Mouse (Mus musculus) cerebral cortex, adult 2 months (tissue): Measurements from ENCODE around the gene Atad1.

Source experiments
- WGBS: fragments of 180-500 bp; shearing (Covaris S2); methylation state at CpG from one replicate; pipeline ENCODE4 v1.1.7; 2018; 5-methylcytosine and 5-hydroxymethylcytosine counted together

The Atad1 gene

DNA sequence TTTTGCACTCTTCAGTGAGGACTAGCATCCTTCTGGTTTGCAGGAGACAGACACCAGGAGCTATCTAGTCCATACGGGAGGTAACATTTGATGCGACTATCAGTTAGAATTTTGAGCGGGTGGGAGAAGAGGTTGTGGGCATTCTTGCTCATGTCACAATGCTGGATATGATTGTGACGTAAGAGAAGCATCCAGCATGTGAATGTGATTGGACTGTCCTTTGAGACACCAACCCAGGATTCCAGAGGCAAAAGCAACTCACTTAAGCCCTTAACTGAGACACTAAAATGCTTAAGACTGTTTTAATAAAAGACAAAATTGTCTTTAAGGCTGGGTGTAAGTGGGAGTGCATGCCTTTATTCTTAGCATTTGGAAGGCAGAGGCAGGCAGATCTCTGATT is at the start of gene Atad1:
TSS of gene Atad1 (minus strand) at position 101 of the 400 bp plus-strand sequence.
- WGBS: 94% methylated on average over 4 of the region's 4 CpGs

GRCm38 (mm10) chr19:32788016-32788415 is 48.4 kb upstream of the Atad1 start:
- 76% methylated on average over 3 of the region's 3 CpGs for WGBS

- WGBS: 30% methylated on average over 4 of the region's 4 CpGs
These were observed 47.8 kb upstream of the Atad1 start for GRCm38 (mm10) chr19:32787388-32787787.

DNA sequence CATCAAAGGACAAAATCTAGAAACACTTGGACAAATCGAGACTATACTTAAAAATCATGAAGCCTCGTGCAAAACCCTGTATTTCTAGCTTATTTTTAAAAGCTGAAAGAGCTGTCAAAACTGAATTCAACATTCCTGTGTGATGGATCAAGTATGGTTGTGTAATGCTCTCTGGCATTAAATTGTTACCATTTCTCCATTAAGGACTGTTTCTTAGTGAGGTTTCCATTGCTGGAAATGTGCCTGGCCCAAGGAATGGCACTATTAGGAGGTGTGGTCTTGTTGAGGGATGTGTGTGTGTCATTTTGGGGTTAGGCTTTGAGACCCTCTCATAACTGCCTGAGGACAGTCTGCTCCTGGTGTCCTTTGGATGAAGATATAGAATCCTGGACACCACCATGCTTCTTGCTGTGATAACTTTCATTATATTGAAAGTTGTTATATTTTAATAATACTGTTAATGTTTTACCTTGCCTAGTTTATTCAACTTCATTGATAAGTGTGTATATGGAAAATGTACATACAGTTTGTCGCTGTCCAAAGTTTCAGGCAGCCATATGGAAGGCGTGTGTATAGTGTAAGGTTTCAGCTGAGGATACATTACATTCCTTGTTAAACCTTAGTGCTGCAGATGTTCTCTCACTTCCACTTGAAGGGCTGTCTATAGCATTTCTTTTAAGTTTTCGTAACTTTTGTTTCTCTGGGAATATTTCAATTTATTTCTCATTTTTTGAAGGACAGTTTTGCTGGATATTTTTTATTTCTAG is 41.9 kb upstream of the Atad1 start:
- 64% methylated on average over 5 of the region's 5 CpGs for WGBS

DNA sequence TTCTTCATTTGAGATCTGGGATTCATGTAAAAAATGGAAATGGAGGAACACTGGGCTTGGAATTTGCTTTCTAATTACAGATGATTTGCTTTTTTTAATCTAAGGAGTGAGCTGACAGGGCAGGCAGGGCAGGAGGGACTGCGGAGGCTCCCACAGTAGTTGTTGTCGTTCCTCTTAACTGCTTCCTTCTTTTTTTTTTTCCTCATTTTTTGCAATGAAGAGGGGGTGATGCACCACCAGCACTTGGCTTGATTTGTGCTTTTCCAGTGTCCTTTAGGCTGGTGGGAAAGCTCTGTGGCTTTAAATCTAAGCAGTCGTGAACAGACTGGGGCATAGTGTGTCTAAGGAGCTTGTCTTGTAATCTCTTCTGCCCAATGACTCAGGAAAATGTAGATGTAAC is 39.5 kb upstream of the Atad1 start:
- WGBS: 22% methylated on average over 3 of the region's 3 CpGs

GRCm38 (mm10) chr19:32778411-32778810 is 38.8 kb upstream of the Atad1 start:
- WGBS: 18% methylated on average over 2 of the region's 2 CpGs

DNA sequence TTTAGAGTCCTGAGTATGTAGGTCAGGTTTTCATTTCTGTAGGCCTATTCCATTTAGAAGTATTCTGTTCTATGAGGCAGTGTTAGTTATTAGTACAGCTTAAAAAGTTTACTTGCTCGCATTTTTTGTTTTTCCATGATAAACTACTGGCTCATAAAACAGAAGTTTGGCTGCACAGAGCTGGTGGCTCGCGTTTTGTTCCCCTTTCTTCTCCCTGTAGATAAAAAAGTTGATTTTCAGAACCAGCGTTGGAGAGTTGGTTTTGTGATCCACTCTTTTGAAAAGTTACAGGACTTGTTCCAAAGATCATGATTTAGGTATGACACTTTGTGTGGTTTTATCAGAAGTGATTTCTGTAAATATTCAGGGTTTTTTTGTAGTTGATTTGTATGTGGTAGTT is 22.9 kb upstream of the Atad1 start:
- WGBS: 20% methylated on average over 4 of the region's 4 CpGs

DNA sequence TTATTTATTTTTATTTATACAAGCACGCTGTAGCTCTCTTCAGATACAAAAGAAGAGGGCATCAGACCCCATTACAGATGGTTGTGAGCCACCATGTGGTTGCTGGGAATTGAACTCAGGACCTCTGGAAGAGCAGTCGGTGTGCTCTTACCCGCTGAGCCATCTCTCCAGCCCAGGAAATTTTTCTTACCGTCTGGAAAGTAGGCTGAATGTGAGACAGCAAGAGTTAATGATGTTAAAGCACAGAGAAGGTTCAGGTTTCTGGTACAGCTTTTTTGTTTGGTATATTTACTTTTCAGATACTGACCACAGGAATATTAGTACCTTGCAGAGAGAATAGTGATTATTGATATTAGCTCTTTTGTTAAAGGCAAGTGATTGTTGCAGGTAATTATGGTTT is 21.6 kb upstream of the Atad1 start:
- WGBS: 27% methylated on average over 4 of the region's 4 CpGs

DNA sequence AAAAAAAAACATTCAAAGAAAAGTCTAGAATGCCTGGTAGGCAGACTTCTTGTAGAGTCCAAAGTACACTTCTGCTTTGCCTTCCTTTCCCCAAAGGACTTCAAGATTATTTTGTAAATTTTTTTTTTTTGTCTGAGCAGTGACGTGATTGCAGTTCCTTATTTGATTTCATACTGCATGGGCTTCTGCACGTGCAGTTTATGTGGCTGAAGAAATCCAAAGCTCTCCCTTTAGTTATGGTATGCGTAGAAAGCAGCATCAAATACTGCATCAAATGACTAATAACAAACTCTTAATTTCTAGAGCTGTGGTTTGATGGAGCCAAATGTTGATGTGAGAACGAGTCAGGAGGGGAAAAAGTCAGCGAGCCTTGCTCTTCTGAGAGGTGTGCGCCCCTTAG is 20.9 kb upstream of the Atad1 start:
- WGBS: 12% methylated on average over 6 of the region's 6 CpGs

GRCm38 (mm10) chr19:32759357-32760024 is 19.9 kb upstream of the Atad1 start:
- 3% methylated on average over 8 of the region's 8 CpGs for WGBS

DNA sequence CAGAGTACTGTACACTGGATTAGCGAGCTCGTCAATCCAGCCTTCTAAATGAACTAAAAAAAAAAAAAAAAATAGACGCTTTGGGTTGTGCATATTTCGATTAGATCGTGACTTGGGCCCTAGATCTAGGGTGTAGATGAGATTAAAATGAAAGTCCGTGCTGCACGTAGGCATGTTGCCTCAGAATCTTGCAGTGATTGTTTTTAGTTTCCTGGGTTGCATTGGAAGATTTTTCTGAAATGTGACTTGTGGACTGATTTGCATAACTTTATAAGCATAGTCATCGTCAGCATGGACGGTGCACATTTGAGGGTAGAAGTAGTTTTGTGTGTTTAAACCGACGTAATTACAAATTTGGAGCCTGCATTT is 19.2 kb upstream of the Atad1 start:
- WGBS: under 1% methylated on average over 11 of the region's 11 CpGs

- under 1% methylated on average over 59 of the region's 69 CpGs for WGBS
These were observed 18.5 kb upstream of the Atad1 start for GRCm38 (mm10) chr19:32757831-32758792.

- under 1% methylated on average over 73 of the region's 77 CpGs for WGBS
These were observed 17.5 kb upstream of the Atad1 start, which contains the start of gene Pten for GRCm38 (mm10) chr19:32756900-32757725. Gene Pten, plus strand, starts transcription at chr19:32757497.

- under 1% methylated on average over 14 of the region's 14 CpGs for WGBS
These were observed 17.0 kb upstream of the Atad1 start for GRCm38 (mm10) chr19:32756636-32756899.

- under 1% methylated on average over 53 of the region's 53 CpGs for WGBS
These were observed 16.4 kb upstream of the Atad1 start for GRCm38 (mm10) chr19:32755792-32756635.

DNA sequence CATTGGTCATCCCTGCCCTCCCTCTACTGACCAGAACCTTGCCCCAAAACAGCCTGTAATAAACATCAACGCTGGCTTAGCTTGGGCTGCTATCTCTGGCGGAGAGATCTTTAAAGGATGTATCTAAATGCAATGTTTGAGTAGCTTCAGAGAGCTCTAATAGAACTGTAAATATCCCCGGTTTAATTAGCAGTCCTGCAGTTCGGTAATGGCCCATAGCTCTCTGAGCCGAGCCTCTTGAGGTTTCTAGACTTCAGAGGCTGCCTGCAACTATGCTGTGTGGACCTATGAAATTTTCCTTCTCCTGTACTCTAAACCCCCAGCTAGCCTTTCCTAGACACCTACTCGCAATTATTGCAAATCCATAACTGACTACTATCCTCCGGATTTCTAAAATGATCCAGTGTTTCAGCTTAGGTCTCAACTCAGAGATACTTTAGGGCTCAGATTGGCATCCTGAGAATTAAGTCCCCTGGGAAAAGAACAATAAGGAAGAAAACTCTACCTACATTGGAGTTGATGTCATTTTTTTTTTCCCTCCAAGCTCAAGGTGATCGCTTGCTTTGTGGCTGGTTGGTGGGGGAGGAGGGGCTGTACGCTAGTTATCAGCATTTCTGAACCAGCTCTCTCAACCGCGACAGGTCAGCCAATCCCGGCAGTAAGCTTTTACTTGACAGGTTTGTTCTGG is 15.7 kb upstream of the Atad1 start:
- WGBS: 17% methylated on average over 12 of the region's 12 CpGs

DNA sequence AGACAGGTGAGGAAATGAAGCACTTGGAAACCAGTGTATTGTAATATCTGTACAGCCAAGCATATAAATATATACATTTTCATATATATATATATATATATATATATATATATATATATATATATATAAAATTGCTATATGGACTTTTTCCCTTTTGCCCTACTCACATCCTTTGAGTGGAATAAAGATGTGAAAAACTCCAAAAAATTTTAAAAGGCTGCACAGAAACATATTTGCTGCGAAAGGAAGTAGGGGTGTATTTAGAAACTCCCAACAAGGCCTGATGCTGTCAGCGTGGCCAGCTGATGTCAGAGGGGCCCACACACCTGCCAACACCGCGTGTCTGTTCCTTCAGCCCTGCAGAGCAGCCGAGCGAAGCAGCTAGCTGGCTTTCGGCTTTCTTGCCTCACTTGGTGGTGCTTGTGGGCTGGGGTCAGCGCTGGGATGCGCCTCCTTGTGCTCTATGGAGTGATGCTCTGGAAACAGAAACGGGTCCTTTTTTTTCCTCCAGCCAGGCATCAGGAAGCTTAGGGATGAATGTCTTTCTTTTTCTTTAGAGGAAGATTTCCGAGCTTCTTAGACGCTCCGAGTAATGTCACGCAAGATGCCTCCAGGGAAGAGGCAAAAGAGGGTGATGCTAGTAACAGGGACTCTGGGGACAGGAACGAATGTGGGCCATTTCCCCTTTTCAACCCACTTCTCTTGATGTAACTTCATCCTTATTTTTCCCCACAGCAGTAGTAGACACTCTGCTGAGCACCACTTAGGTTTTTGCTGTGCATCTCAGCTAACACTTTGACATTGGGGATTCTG is 14.8 kb upstream of the Atad1 start:
- 48% methylated on average over 15 of the region's 15 CpGs for WGBS

- 86% methylated on average over 3 of the region's 3 CpGs for WGBS
These were observed 13.8 kb upstream of the Atad1 start for GRCm38 (mm10) chr19:32753386-32753785.

GRCm38 (mm10) chr19:32752357-32752756 is 12.8 kb upstream of the Atad1 start:
- WGBS: 94% methylated on average over 6 of the region's 6 CpGs
